Mouse (Mus musculus) forebrain, postnatal 0 days (tissue): ENCODE measurements around the gene Tiprl. TPM values are rescaled to one million over a fixed set of nuclear protein-coding genes. Genes with fewer than 3 reads are reported as not detected.

Experiments
- ATAC-seq: fragments of 200-750 bp; cut with Nextera tagmentation; 2 replicates; pipeline ENCODE4 v1.8.0; 2017; ENCODE audit warnings: mild to moderate bottlenecking, moderate library complexity
- DNase-seq: peaks from one replicate; pipeline ENCODE4 v3.0.0-alpha.2; 2015
- H3K27ac ChIP-seq: fragments of 300-500 bp; sonication (generic); 2 replicates; pipeline ENCODE4 v1.5.1; 2014; ENCODE audit warnings: low read depth, mild to moderate bottlenecking, antibody characterized with exemption, low read length, moderate library complexity, mixed read lengths
- H3K27me3 ChIP-seq: fragments of 300-500 bp; sonication (generic); 2 replicates; pipeline ENCODE4 v1.6.1; 2014; ENCODE audit warnings: mild to moderate bottlenecking, low read length, mixed read lengths; ENCODE audit not compliant: insufficient read depth
- H3K36me3 ChIP-seq: fragments of 300-500 bp; sonication (generic); 2 replicates; pipeline ENCODE4 v1.6.1; 2014; ENCODE audit warnings: mild to moderate bottlenecking, moderate library complexity; ENCODE audit not compliant: insufficient read depth
- H3K4me1 ChIP-seq: fragments of 300-500 bp; sonication (generic); 2 replicates; pipeline ENCODE4 v1.6.1; 2014; ENCODE audit warnings: antibody characterized with exemption; ENCODE audit not compliant: insufficient read depth
- H3K4me2 ChIP-seq: fragments of 300-500 bp; sonication (generic); 2 replicates; pipeline ENCODE4 v1.6.1; 2014; ENCODE audit warnings: low read depth, mild to moderate bottlenecking, moderate library complexity
- H3K4me3 ChIP-seq: fragments of 300-500 bp; sonication (generic); 2 replicates; pipeline ENCODE4 v1.5.1; 2014; ENCODE audit warnings: low read depth, low read length, mixed read lengths
- H3K9ac ChIP-seq: fragments of 300-500 bp; sonication (generic); 2 replicates; pipeline ENCODE4 v1.6.1; 2014; ENCODE audit warnings: mild to moderate bottlenecking
- H3K9me3 ChIP-seq: fragments of 300-500 bp; sonication (generic); 2 replicates; pipeline ENCODE4 v1.6.1; 2016; ENCODE audit warnings: low read length
- CTCF ChIP-seq: sonication (generic); IDR thresholded peaks from 2 replicates; pipeline ENCODE4 v1.5.1; 2016; ENCODE audit warnings: antibody characterized with exemption, control low read depth, low read depth
- WGBS: fragments of 180-500 bp; shearing (Covaris S2); extraction: QIAGEN DNeasy Blood & Tissue Kit; methylation state at CpG from one replicate; pipeline ENCODE4 v1.1.7; 2014; 5-methylcytosine and 5-hydroxymethylcytosine counted together
- polyA plus RNA-seq: library from polyadenylated mRNA; unstranded; fragments of >200 nt; fragmentation: Nextera tagmentation; extraction: Ambion mirVana; gene quantifications from 2 replicates; pipeline ENCODE4 v1.2.1, GENCODE M21; 2015
- total RNA-seq: library from RNA; depleted of rRNA; stranded (reverse); fragments of >200 nt; gene quantifications from 2 replicates; pipeline ENCODE4 v1.2.3, GENCODE M21; 2014

Gene Tiprl
- total and polyA plus RNA-seq, 2 experiments from 2014 or later: 52.4 to 151 TPM

DNA sequence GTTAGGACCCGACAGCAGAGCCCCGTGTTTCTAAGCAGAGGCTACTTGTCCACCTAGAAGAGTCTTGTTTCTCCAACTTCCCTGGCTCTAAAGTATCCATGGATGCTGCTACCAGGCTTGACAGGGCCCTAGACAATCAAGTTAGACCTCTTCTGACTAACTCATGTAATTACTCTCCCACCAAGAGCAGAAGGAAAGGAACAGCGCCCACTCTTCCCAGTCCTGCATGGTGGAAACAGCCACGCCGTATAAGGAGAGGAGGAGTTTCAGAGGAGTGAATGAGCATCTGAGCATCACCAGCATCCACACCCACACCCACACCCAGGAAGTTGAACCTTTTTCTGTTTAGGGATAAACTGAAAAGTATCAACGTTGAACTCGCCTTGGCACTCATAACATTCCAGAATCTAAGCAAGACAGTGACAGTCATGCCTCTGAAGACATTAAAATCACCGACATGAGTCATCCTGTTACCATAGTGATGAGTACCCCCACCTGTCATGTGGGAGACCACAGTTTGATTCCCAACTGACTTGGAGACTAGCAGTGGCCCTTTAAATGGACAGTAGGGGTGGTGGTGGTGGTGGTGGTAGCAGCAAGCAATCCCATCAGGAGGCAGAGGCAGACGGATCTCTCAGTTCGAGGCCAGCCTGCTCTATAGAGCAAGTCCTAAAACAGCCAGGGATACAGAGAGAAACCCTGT is 46.1 kb downstream of the Tiprl start:
- Histone ChIP-seq H3K9me3 (no peaks in the 10 kb centered on the region), H3K9ac (no peak overlapping the region), H3K4me3 (no peak overlapping the region), H3K27me3 (no peaks in the 10 kb centered on the region), H3K27ac (no peak overlapping the region), H3K36me3 (no peaks in the 10 kb centered on the region), H3K4me1 (0 out of 2 replicates have a peak, but pooled peaks cover 5% of the 10 kb centered on the region), H3K4me2 (no peak overlapping the region)
- no peak for DNase-seq
- no peak for TF ChIP-seq CTCF
- 92% methylated on average over 10 of the region's 10 CpGs for WGBS
- no peak for ATAC-seq

- H3K4me1 ChIP-seq: 0 out of 2 replicates have a peak, but pooled peaks cover 5% of the 10 kb centered on the region
- H3K4me3 ChIP-seq: no peak overlapping the region
- H3K27ac ChIP-seq: no peak overlapping the region
- H3K36me3 ChIP-seq: no peaks in the 10 kb centered on the region
- H3K9me3 ChIP-seq: no peaks in the 10 kb centered on the region
- no peak overlapping the region for H3K9ac ChIP-seq
- 75% methylated on average over 6 of the region's 6 CpGs for WGBS
- DNase-seq (no peak), ATAC-seq (no peak)
- H3K27me3 ChIP-seq: no peaks in the 10 kb centered on the region
- no peak for TF ChIP-seq CTCF
- H3K4me2 ChIP-seq: no peak overlapping the region
Measured at GRCm38 (mm10) chr1:165190068-165190467, 46.7 kb downstream of the Tiprl start.

GRCm38 (mm10) chr1:165188806-165189580 is 47.8 kb downstream of the Tiprl start:
- DNase-seq (no peak), ATAC-seq (no peak)
- Histone ChIP-seq H3K9me3 (no peaks in the 10 kb centered on the region), H3K27ac (no peak overlapping the region), H3K9ac (no peak overlapping the region), H3K36me3 (no peaks in the 10 kb centered on the region), H3K4me2 (no peak overlapping the region), H3K27me3 (no peaks in the 10 kb centered on the region), H3K4me3 (no peak overlapping the region), H3K4me1 (0 out of 2 replicates have a peak, but pooled peaks cover 5% of the 10 kb centered on the region)
- WGBS: 77% methylated on average over 10 of the region's 10 CpGs
- TF ChIP-seq CTCF: no peak

DNA sequence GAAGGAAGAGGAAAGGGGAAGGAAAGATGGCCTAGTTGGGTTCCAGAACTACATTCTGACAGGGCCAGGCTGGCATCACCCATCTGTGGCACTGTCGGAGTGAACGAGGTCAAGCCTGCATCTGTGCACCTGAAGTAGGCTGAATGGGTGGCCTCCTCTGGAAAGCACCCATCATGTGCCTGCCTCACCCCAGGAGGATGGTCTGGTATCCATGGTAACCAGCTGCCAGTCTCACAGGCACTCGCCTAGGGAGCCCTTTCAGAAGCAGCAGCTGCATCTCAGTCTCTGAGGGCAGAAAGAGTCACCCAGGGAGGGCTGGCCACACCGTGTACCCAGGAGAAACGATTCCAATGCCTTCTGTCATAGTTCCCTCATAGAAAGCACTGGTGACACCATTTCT is 49.4 kb downstream of the Tiprl start:
- no peak for TF ChIP-seq CTCF
- no peak for DNase-seq
- H3K36me3 ChIP-seq: no peaks in the 10 kb centered on the region
- no peaks in the 10 kb centered on the region for H3K9me3 ChIP-seq
- H3K27ac ChIP-seq: no peak overlapping the region
- WGBS: 54% methylated on average over 5 of the region's 5 CpGs
- peak; percentile 63; the same call in 1 of the 2 replicates for ATAC-seq
- H3K9ac ChIP-seq: no peak overlapping the region
- 0 out of 2 replicates have a peak, but pooled peaks cover 5% of the 10 kb centered on the region for H3K4me1 ChIP-seq
- no peak overlapping the region for H3K4me3 ChIP-seq
- no peaks in the 10 kb centered on the region for H3K27me3 ChIP-seq
- H3K4me2 ChIP-seq: no peak overlapping the region

- no peak overlapping the region for H3K27ac ChIP-seq
- 0 out of 2 replicates have a peak, but pooled peaks cover 5% of the 10 kb centered on the region for H3K4me1 ChIP-seq
- no peaks in the 10 kb centered on the region for H3K9me3 ChIP-seq
- H3K4me3 ChIP-seq: no peak overlapping the region
- ATAC-seq (no peak), DNase-seq (no peak)
- no peak overlapping the region for H3K4me2 ChIP-seq
- no peaks in the 10 kb centered on the region for H3K27me3 ChIP-seq
- no peak for TF ChIP-seq CTCF
- H3K9ac ChIP-seq: no peak overlapping the region
- WGBS: 75% methylated on average over 12 of the region's 12 CpGs
- no peaks in the 10 kb centered on the region for H3K36me3 ChIP-seq
Measured at GRCm38 (mm10) chr1:165186491-165186890, 50.3 kb downstream of the Tiprl start.

DNA sequence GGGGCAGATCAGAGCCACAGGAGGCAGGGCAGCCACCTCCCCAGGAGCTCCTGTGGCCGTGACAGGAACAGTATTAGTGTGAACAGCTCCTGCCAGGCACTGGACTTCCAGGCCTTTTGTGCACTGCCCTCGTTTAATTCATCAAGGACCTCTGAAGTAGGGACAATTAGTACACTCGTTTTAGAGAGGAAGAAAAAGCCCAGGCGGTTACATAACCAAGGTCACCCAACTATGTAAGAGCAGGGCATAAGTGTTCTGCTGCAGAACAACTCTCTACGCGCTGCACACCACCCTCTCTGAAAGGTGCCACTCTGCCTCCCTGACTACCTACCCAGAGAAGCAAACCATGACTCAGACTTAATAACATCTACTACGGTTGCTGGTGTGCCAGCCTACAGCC is 51.7 kb downstream of the Tiprl start:
- Histone ChIP-seq H3K36me3 (no peaks in the 10 kb centered on the region), H3K27me3 (no peaks in the 10 kb centered on the region), H3K9me3 (no peaks in the 10 kb centered on the region), H3K4me3 (no peak overlapping the region), H3K4me1 (0 out of 2 replicates have a peak, but pooled peaks cover 5% of the 10 kb centered on the region), H3K9ac (no peak overlapping the region), H3K27ac (no peak overlapping the region), H3K4me2 (no peak overlapping the region)
- 41% methylated on average over 7 of the region's 7 CpGs for WGBS
- no peak for TF ChIP-seq CTCF
- no peak for DNase-seq
- no peak for ATAC-seq

DNA sequence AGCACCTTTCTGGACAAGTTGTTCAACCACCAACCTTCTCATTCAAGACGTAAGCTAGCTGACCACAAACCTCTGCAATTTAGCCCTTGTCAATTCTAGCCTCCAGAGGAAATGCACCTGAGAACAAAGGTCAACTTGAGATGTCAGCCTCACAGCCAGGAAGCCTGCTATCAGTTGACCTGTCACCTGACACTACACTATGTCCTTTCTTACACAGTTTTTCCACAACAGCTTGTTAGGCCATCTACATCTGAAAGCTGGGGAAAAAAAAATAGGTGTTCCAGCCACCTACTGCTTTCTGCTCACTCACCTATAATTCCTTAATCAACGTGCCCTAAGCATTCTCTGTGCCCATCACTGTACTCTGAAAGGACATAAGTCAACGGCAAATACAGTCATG is 52.6 kb downstream of the Tiprl start:
- DNase-seq (no peak), ATAC-seq (no peak)
- TF ChIP-seq CTCF: no peak
- H3K4me2 ChIP-seq: no peak overlapping the region
- 0 out of 2 replicates have a peak, but pooled peaks cover 5% of the 10 kb centered on the region for H3K4me1 ChIP-seq
- H3K27me3 ChIP-seq: no peaks in the 10 kb centered on the region
- H3K9ac ChIP-seq: no peak overlapping the region
- 90% methylated on average over 3 of the region's 3 CpGs for WGBS
- no peak overlapping the region for H3K27ac ChIP-seq
- no peaks in the 10 kb centered on the region for H3K36me3 ChIP-seq
- H3K9me3 ChIP-seq: no peaks in the 10 kb centered on the region
- no peak overlapping the region for H3K4me3 ChIP-seq
